Mouse (Mus musculus) CH12.LX (cell line): ENCODE results near the gene Pitx3. TPM values are rescaled to one million over a fixed set of nuclear protein-coding genes. Genes with fewer than 3 reads are reported as not detected.
A peak's percentile ranks its signal among the peaks of the same experiment; 100 is the strongest.

ENCODE experiments used
- DNase-seq: peaks from one replicate; pipeline ENCODE4 v3.0.0-alpha.2; 2013; ENCODE audit errors: extremely low read depth
- H3K27ac ChIP-seq: 2 replicates; pipeline ENCODE4 v1.5.1; 2012; ENCODE audit warnings: low read depth, mild to moderate bottlenecking, control low read depth, moderate library complexity; ENCODE audit not compliant: insufficient read depth
- H3K27me3 ChIP-seq: replicated peaks from 2 replicates; pipeline ENCODE3; 2012; ENCODE audit warnings: inconsistent platforms
- H3K36me3 ChIP-seq, 2 experiments: replicated peaks in 1 of 2; 2 replicates each; pipeline versions ENCODE3 to v1.6.1; 2012; ENCODE audit warnings: inconsistent platforms in 1 of 2, low read length in 1 of 2, mild to moderate bottlenecking in 1 of 2, mixed read lengths in 1 of 2, moderate library complexity in 1 of 2; ENCODE audit not compliant: control insufficient read depth in 1 of 2, insufficient read depth in 1 of 2
- H3K4me1 ChIP-seq, 2 experiments: 2 replicates each; pipeline ENCODE4 v1.6.1; 2012; ENCODE audit warnings: inconsistent platforms in 1 of 2, moderate library complexity in 1 of 2; ENCODE audit not compliant: insufficient read depth in 2 of 2, control insufficient read depth in 1 of 2
- H3K4me2 ChIP-seq: 2 replicates; pipeline ENCODE4 v1.6.1; 2012; ENCODE audit warnings: low read depth, mild to moderate bottlenecking, control low read depth; ENCODE audit not compliant: poor library complexity, insufficient read depth, severe bottlenecking
- H3K4me3 ChIP-seq, 3 experiments: fragments of 150-350 bp in 1 of 3; sonication (generic) in 1 of 3; replicated peaks in 1 of 3; 2 replicates each; pipeline versions ENCODE3 to v1.5.1; 2011 to 2012; ENCODE audit warnings: low read depth in 2 of 3, low read length in 2 of 3, mild to moderate bottlenecking in 2 of 3, moderate library complexity in 2 of 3, control low read depth in 1 of 3, improper control_type of control experiment in 1 of 3, inconsistent platforms in 1 of 3, mixed read lengths in 1 of 3; ENCODE audit not compliant: poor library complexity in 1 of 3
- H3K79me2 ChIP-seq: replicated peaks from 2 replicates; pipeline ENCODE4 v1.6.1; 2012; ENCODE audit warnings: mild to moderate bottlenecking, moderate library complexity; ENCODE audit not compliant: control insufficient read depth, poor library complexity, insufficient read depth, severe bottlenecking; ENCODE audit errors: extremely low read depth
- H3K9ac ChIP-seq: 2 replicates; pipeline ENCODE4 v1.6.1; 2012; ENCODE audit warnings: low read depth, mild to moderate bottlenecking, control low read depth, moderate library complexity; ENCODE audit not compliant: insufficient read depth
- H3K9me3 ChIP-seq: replicated peaks from 2 replicates; pipeline ENCODE3; 2012; ENCODE audit warnings: low read length, inconsistent platforms, mixed read lengths
- BHLHE40 ChIP-seq: IDR thresholded peaks from 2 replicates; pipeline ENCODE4 v1.6.1; 2011; ENCODE audit warnings: mild to moderate bottlenecking, low read depth, low read length, improper control_type of control experiment
- CHD1 ChIP-seq: IDR thresholded peaks from 2 replicates; pipeline ENCODE4 v1.6.1; 2012; ENCODE audit warnings: low read depth, low read length, improper control_type of control experiment, inconsistent platforms
- CHD2 ChIP-seq: IDR thresholded peaks from 2 replicates; pipeline ENCODE4 v1.6.1; 2011; ENCODE audit warnings: low read length, improper control_type of control experiment
- CTCF ChIP-seq, 2 experiments: IDR thresholded peaks in 1 of 2; conservative IDR thresholded peaks in 1 of 2; 2 replicates each; pipeline ENCODE4 v1.5.1; 2011 to 2012; ENCODE audit warnings: low read depth in 2 of 2, low read length in 2 of 2, improper control_type of control experiment in 1 of 2, inconsistent platforms in 1 of 2, mild to moderate bottlenecking in 1 of 2, moderate library complexity in 1 of 2
- E2F4 ChIP-seq: IDR thresholded peaks from 2 replicates; pipeline ENCODE4 v1.6.1; 2011; ENCODE audit warnings: low read depth, low read length, improper control_type of control experiment; ENCODE audit not compliant: insufficient replicate concordance
- ELF1 ChIP-seq: IDR thresholded peaks from 2 replicates; pipeline ENCODE4 v1.6.1; 2014; ENCODE audit warnings: low read depth, mild to moderate bottlenecking, inconsistent platforms, low read length, improper control_type of control experiment
- EP300 ChIP-seq: IDR thresholded peaks from 2 replicates; pipeline ENCODE4 v1.6.1; 2011; ENCODE audit warnings: low read length, improper control_type of control experiment
- GABPA ChIP-seq: IDR thresholded peaks from 2 replicates; pipeline ENCODE4 v1.6.1; 2012; ENCODE audit warnings: low read depth, low read length, improper control_type of control experiment, inconsistent platforms; ENCODE audit not compliant: insufficient replicate concordance
- HCFC1 ChIP-seq: IDR thresholded peaks from 2 replicates; pipeline ENCODE4 v1.6.1; 2012; ENCODE audit warnings: low read depth, mild to moderate bottlenecking, inconsistent platforms, low read length, improper control_type of control experiment
- IRF4 ChIP-seq: IDR thresholded peaks from 2 replicates; pipeline ENCODE4 v1.6.1; 2014; ENCODE audit warnings: low read depth, mild to moderate bottlenecking, inconsistent platforms, low read length, improper control_type of control experiment
- JUN ChIP-seq: IDR thresholded peaks from 2 replicates; pipeline ENCODE4 v1.6.1; 2011; ENCODE audit warnings: low read depth, mild to moderate bottlenecking, low read length, improper control_type of control experiment, moderate library complexity; ENCODE audit not compliant: insufficient read depth
- JUND ChIP-seq: conservative IDR thresholded peaks from 2 replicates; pipeline ENCODE4 v1.6.1; 2011; ENCODE audit warnings: low read depth, low read length, improper control_type of control experiment
- KAT2A ChIP-seq: IDR thresholded peaks from 2 replicates; pipeline ENCODE4 v1.6.1; 2012; ENCODE audit warnings: low read length, improper control_type of control experiment, inconsistent platforms; ENCODE audit not compliant: insufficient replicate concordance
- MAX ChIP-seq: IDR thresholded peaks from 2 replicates; pipeline ENCODE4 v1.6.1; 2011; ENCODE audit warnings: low read length, improper control_type of control experiment
- MAZ ChIP-seq: IDR thresholded peaks from 2 replicates; pipeline ENCODE4 v1.6.1; 2012; ENCODE audit warnings: low read depth, mild to moderate bottlenecking, inconsistent platforms, low read length, improper control_type of control experiment, moderate library complexity
- MXI1 ChIP-seq: IDR thresholded peaks from 2 replicates; pipeline ENCODE4 v1.6.1; 2011; ENCODE audit warnings: mild to moderate bottlenecking, low read depth, low read length, improper control_type of control experiment
- MYC ChIP-seq: IDR thresholded peaks from 2 replicates; pipeline ENCODE4 v1.6.1; 2011; ENCODE audit warnings: low read depth, mild to moderate bottlenecking, improper control_type of control experiment, low read length
- NELFE ChIP-seq: IDR thresholded peaks from 2 replicates; pipeline ENCODE4 v1.6.1; 2011; ENCODE audit warnings: low read depth, low read length, improper control_type of control experiment
- NRF1 ChIP-seq: IDR thresholded peaks from 2 replicates; pipeline ENCODE4 v1.6.1; 2014; ENCODE audit warnings: low read depth, mild to moderate bottlenecking, inconsistent platforms, low read length, improper control_type of control experiment, moderate library complexity
- PAX5 ChIP-seq: IDR thresholded peaks from 2 replicates; pipeline ENCODE4 v1.6.1; 2012; ENCODE audit warnings: low read length, inconsistent platforms, mixed read lengths
- POLR2A ChIP-seq: IDR thresholded peaks from 2 replicates; pipeline ENCODE4 v1.6.1; 2011; ENCODE audit warnings: low read depth, mild to moderate bottlenecking, improper control_type of control experiment, low read length
- POLR2AphosphoS2 ChIP-seq: IDR thresholded peaks from 2 replicates; pipeline ENCODE4 v1.6.1; 2011; ENCODE audit warnings: low read depth, low read length, improper control_type of control experiment
- RCOR1 ChIP-seq: conservative IDR thresholded peaks from 2 replicates; pipeline ENCODE4 v1.6.1; 2012; ENCODE audit warnings: low read depth, mild to moderate bottlenecking, inconsistent platforms, low read length, improper control_type of control experiment
- SIN3A ChIP-seq: IDR thresholded peaks from 2 replicates; pipeline ENCODE4 v1.6.1; 2012; ENCODE audit warnings: low read length, improper control_type of control experiment, inconsistent platforms
- SMC3 ChIP-seq: IDR thresholded peaks from 2 replicates; pipeline ENCODE4 v1.6.1; 2011; ENCODE audit warnings: low read depth, low read length, improper control_type of control experiment
- TBP ChIP-seq: conservative IDR thresholded peaks from 2 replicates; pipeline ENCODE4 v1.6.1; 2011; ENCODE audit warnings: low read depth, low read length, improper control_type of control experiment
- TCF12 ChIP-seq: IDR thresholded peaks from 2 replicates; pipeline ENCODE4 v1.6.1; 2014; ENCODE audit warnings: low read depth, mild to moderate bottlenecking, inconsistent platforms, low read length, improper control_type of control experiment
- USF1 ChIP-seq: IDR thresholded peaks from 2 replicates; pipeline ENCODE4 v1.6.1; 2014; ENCODE audit warnings: low read depth, mild to moderate bottlenecking, inconsistent platforms, low read length, improper control_type of control experiment
- USF2 ChIP-seq: conservative IDR thresholded peaks from 2 replicates; pipeline ENCODE4 v1.6.1; 2011; ENCODE audit warnings: low read depth, low read length, improper control_type of control experiment
- ZNF384 ChIP-seq: IDR thresholded peaks from 2 replicates; pipeline ENCODE4 v1.6.1; 2012; ENCODE audit warnings: low read depth, low read length, improper control_type of control experiment, inconsistent platforms
- dilution Hi-C: fragments of 300-500 bp; cut with MboI; formaldehyde crosslinking; loops from 2 replicates; pipeline ENCODE4 v1.14.3; 2020; ENCODE audit warnings: low sequenced_read_pairs; ENCODE audit not compliant: extremely low pct_unique_long_range_greater_than_20kb, extremely low pct_ligation_motif_present
- in situ Hi-C: fragments of 300-500 bp; cut with MboI; formaldehyde crosslinking; loops from 3 replicates; pipeline ENCODE4 v1.14.3; 2019; ENCODE audit warnings: low sequenced_read_pairs, low pct_ligation_motif_present, low pct_unique_long_range_greater_than_20kb, mixed read lengths
- polyA plus RNA-seq: library from polyadenylated mRNA; unstranded; fragments of >175 nt; gene quantifications from 2 replicates; pipeline ENCODE4 v1.2.1, GENCODE M21; 2012; ENCODE audit warnings: low read depth; ENCODE audit not compliant: insufficient read length
- total RNA-seq, 2 experiments: library from RNA; depleted of rRNA; stranded (reverse); fragments of 300-350 nt in 1 of 2; fragments of >200 nt in 1 of 2; gene quantifications; 2 replicates each; pipeline ENCODE4 v1.2.3; 2012 to 2014

Pitx3 gene
- total and polyA plus RNA-seq, 3 experiments = not detected

- dilution Hi-C loops (no loop called here), in situ Hi-C loops (no loop called here)
- Histone ChIP-seq H3K79me2 (peaks cover 7% of the 10 kb centered on the region; the same call in 1 of the 2 replicates), H3K4me3 (no peak overlapping the region), H3K4me2 (no peak overlapping the region), H3K27ac (no peak overlapping the region), H3K9me3 (peaks cover under 1% of the 10 kb centered on the region), H3K4me1 (no peaks in the 10 kb centered on the region), H3K36me3 (peaks cover 26 to 58% of the 10 kb centered on the region in 2 experiments), H3K9ac (no peak overlapping the region), H3K27me3 (no peaks in the 10 kb centered on the region)
- no peak for TF ChIP-seq ELF1
- TF ChIP-seq RCOR1 = no peak
- TF ChIP-seq IRF4 = no peak
- TF ChIP-seq MXI1 = no peak
- no peak for TF ChIP-seq SMC3
- no peak for TF ChIP-seq BHLHE40
- no peak for TF ChIP-seq JUND
- no peak for TF ChIP-seq MAX
- TF ChIP-seq KAT2A = no peak
- TF ChIP-seq CTCF (conservative IDR thresholded peaks at IDR 0.05 in 1 of 2, IDR thresholded peaks at IDR 0.05 in 1 of 2; ENCODE audit: low read depth in 2 of 2, low read length in 2 of 2) = no peak
- no peak for TF ChIP-seq TCF12
- no peak for TF ChIP-seq MYC
- no peak for TF ChIP-seq E2F4
- TF ChIP-seq POLR2AphosphoS2 = no peak
- no peak for TF ChIP-seq MAZ
- DNase-seq = no peak
These were observed 17.8 kb upstream of the Pitx3 start for GRCm38 (mm10) chr19:46165950-46166349.

DNA sequence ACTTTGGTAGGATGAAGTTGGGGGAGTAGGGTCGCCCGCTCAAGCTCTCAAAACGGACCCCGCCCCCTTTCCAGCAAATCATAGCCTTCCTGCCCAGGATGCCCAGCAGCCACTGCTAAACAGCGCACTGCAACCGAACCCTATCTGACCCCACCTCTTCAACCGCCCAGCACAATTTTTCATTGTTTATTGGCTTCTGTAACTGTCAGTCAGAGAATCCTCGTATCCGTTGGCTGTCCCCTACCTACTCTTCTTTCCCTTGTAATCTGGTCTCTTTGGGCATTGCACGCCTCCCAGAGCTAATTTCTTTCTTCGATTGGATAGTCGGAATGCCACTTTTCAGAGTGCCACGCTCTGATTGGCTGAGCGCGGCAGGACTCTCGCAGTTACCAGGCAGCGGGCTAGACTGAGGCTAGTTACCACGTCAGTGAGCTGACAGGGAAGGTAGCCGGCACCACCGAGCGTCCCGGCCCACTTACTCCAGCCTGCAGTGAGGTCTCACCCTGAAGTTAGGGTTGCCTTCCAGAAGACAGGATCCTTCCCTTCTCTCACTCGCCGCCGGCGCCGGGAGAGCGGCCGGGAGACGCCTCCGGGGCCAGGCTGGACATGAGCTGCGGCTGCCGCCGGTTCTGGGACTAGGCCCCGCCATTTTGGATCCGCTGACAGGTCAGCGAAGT is 4.1 kb upstream of the Pitx3 start, which contains the start of gene Gbf1:
Gene Gbf1, plus strand, starts transcription at position 383 of the 677 bp plus-strand sequence.
- dilution Hi-C loops = no loop called here
- peaks cover 3% of the 10 kb centered on the region for H3K9me3 ChIP-seq
- peak within 1 kb of the TSS; percentile 68 to 89 (median 76) for H3K4me3 ChIP-seq
- peaks cover 27% of the 10 kb centered on the region for H3K79me2 ChIP-seq
- TF ChIP-seq CHD2 = peak; percentile 97
- TF ChIP-seq ELF1 = peak; percentile 67
- TF ChIP-seq SIN3A = peak; percentile 63
- peak; percentile 27; the same call in 1 of the 2 replicates for TF ChIP-seq MAX
- TF ChIP-seq SMC3 = no peak
- no peak for TF ChIP-seq USF2
- 0 out of 2 replicates have a peak, but pooled peaks have one; percentile 68 for TF ChIP-seq KAT2A
- no peak; the same call in 1 of the 2 replicates for TF ChIP-seq ZNF384
- TF ChIP-seq GABPA = no peak
- TF ChIP-seq MAZ = no peak
- TF ChIP-seq NRF1 = peak; percentile 48; the same call in 1 of the 2 replicates
- TF ChIP-seq TBP = 0 out of 2 replicates have a peak, but pooled peaks have one; percentile 62
- TF ChIP-seq TCF12 = peak; percentile 42; the same call in 1 of the 2 replicates
- no peak for TF ChIP-seq PAX5
- no peak for TF ChIP-seq JUN
- TF ChIP-seq CHD1 = no peak
- TF ChIP-seq RCOR1 = no peak
- no peak for TF ChIP-seq USF1
- TF ChIP-seq EP300 = no peak
- peak; percentile 80 for TF ChIP-seq HCFC1
- TF ChIP-seq NELFE = peak; percentile 73
- peak; percentile 54; the same call in 1 of the 2 replicates for TF ChIP-seq JUND
- TF ChIP-seq POLR2A = peak; percentile 85
- TF ChIP-seq, all 38 proteins: peak for 12
- Histone ChIP-seq H3K4me2 (peak within 1 kb of the TSS; percentile 98), H3K27me3 (peaks cover 37% of the 10 kb centered on the region), H3K36me3 (peaks cover 0 to 15% of the 10 kb centered on the region in 2 experiments), H3K9ac (peak within 1 kb of the TSS; percentile 94), H3K27ac (no peak within 1 kb of the TSS), H3K4me1 (peaks cover 10 to 38% of the 10 kb centered on the region in 2 experiments)
- in situ Hi-C loops = no loop called here
- peak; percentile 99 for DNase-seq
